Mouse (Mus musculus) MEL (cell line): ENCODE measurements at regions not wholly inside any gene's neighbourhood (a gene's known extent, or its start where the extent isn't known, plus 50 kb on each side); places are given as distances from the start of the nearest gene placed in this dataset.

Experiments
- BHLHE40 ChIP-seq: IDR thresholded peaks from 2 replicates; pipeline ENCODE4 v1.6.1; 2012; ENCODE audit warnings: low read depth, mild to moderate bottlenecking, inconsistent platforms, low read length, improper control_type of control experiment, borderline replicate concordance
- CTCF ChIP-seq, 3 experiments: IDR thresholded peaks in 2 of 3; conservative IDR thresholded peaks in 1 of 3; 2 replicates each; pipeline ENCODE4 v1.5.1; 2011 to 2012; ENCODE audit warnings: low read length in 3 of 3, low read depth in 2 of 3, mild to moderate bottlenecking in 2 of 3, improper control_type of control experiment in 1 of 3, inconsistent platforms in 1 of 3, mixed read lengths in 1 of 3, moderate library complexity in 1 of 3; ENCODE audit not compliant: control insufficient read depth in 1 of 3, insufficient read depth in 1 of 3, poor library complexity in 1 of 3, severe bottlenecking in 1 of 3
- E2F4 ChIP-seq: IDR thresholded peaks from 2 replicates; pipeline ENCODE4 v1.6.1; 2011; ENCODE audit warnings: low read depth, low read length, improper control_type of control experiment, borderline replicate concordance
- ELF1 ChIP-seq: IDR thresholded peaks from 2 replicates; pipeline ENCODE4 v1.6.1; 2014; ENCODE audit warnings: low read depth, mild to moderate bottlenecking, inconsistent platforms, low read length, improper control_type of control experiment, moderate library complexity
- EP300 ChIP-seq, 2 experiments: IDR thresholded peaks; 2 replicates each; pipeline ENCODE4 v1.6.1; 2011; ENCODE audit warnings: improper control_type of control experiment in 2 of 2, low read length in 2 of 2, low read depth in 1 of 2, mild to moderate bottlenecking in 1 of 2
- GATA1 ChIP-seq: IDR thresholded peaks from 2 replicates; pipeline ENCODE4 v1.6.1; 2011; ENCODE audit warnings: low read depth, low read length, improper control_type of control experiment
- MAX ChIP-seq: IDR thresholded peaks from 2 replicates; pipeline ENCODE4 v1.6.1; 2011; ENCODE audit warnings: low read length, improper control_type of control experiment
- POLR2A ChIP-seq, 2 experiments: IDR thresholded peaks; 2 replicates each; pipeline ENCODE4 v1.6.1; 2011 to 2012; ENCODE audit warnings: low read length in 2 of 2, mild to moderate bottlenecking in 2 of 2, control low read depth in 1 of 2, improper control_type of control experiment in 1 of 2, low read depth in 1 of 2, moderate library complexity in 1 of 2; ENCODE audit not compliant: control insufficient read depth in 1 of 2, insufficient read depth in 1 of 2, poor library complexity in 1 of 2
- RAD21 ChIP-seq: IDR thresholded peaks from 2 replicates; pipeline ENCODE4 v1.6.1; 2011; ENCODE audit warnings: mild to moderate bottlenecking, low read depth, low read length, improper control_type of control experiment
- RCOR1 ChIP-seq: IDR thresholded peaks from 2 replicates; pipeline ENCODE4 v1.6.1; 2012; ENCODE audit warnings: low read depth, mild to moderate bottlenecking, inconsistent platforms, low read length, improper control_type of control experiment
- TAL1 ChIP-seq: IDR thresholded peaks from 2 replicates; pipeline ENCODE4 v1.6.1; 2012; ENCODE audit warnings: mild to moderate bottlenecking, inconsistent platforms, low read length, moderate library complexity, mixed read lengths
- USF1 ChIP-seq: IDR thresholded peaks from 2 replicates; pipeline ENCODE4 v1.6.1; 2014; ENCODE audit warnings: low read depth, mild to moderate bottlenecking, inconsistent platforms, low read length, improper control_type of control experiment, moderate library complexity
- USF2 ChIP-seq, 2 experiments: IDR thresholded peaks; 2 replicates each; pipeline ENCODE4 v1.6.1; 2011 to 2012; ENCODE audit warnings: improper control_type of control experiment in 2 of 2, low read length in 2 of 2, borderline replicate concordance in 1 of 2, inconsistent platforms in 1 of 2, low read depth in 1 of 2, mild to moderate bottlenecking in 1 of 2; ENCODE audit not compliant: insufficient read depth in 1 of 2
- ZNF384 ChIP-seq: IDR thresholded peaks from 2 replicates; pipeline ENCODE4 v1.6.1; 2012; ENCODE audit warnings: low read depth, mild to moderate bottlenecking, inconsistent platforms, low read length, improper control_type of control experiment

- no peak for TF ChIP-seq MAX
- TF ChIP-seq RCOR1, result no peak
- no peak for TF ChIP-seq BHLHE40
- no peak for TF ChIP-seq CTCF (IDR thresholded peaks at IDR 0.05 in 2 of 3, conservative IDR thresholded peaks at IDR 0.05 in 1 of 3; ENCODE audit: control insufficient read depth in 1 of 3, insufficient read depth in 1 of 3, low read depth in 2 of 3, low read length in 3 of 3, poor library complexity in 1 of 3, severe bottlenecking in 1 of 3)
- TF ChIP-seq TAL1, result no peak
- TF ChIP-seq POLR2A (IDR thresholded peaks at IDR 0.05; ENCODE audit: control insufficient read depth in 1 of 2, insufficient read depth in 1 of 2, low read depth in 1 of 2, low read length in 2 of 2, poor library complexity in 1 of 2), result no peak
- TF ChIP-seq EP300 (IDR thresholded peaks at IDR 0.05; ENCODE audit: low read depth in 1 of 2, low read length in 2 of 2), result no peak
- TF ChIP-seq E2F4, result no peak
- no peak for TF ChIP-seq USF2 (IDR thresholded peaks at IDR 0.05; ENCODE audit: borderline replicate concordance in 1 of 2, insufficient read depth in 1 of 2, low read depth in 1 of 2, low read length in 2 of 2)
- TF ChIP-seq RAD21, result no peak
- TF ChIP-seq ZNF384, result no peak
- no peak for TF ChIP-seq USF1
- no peak for TF ChIP-seq GATA1
- TF ChIP-seq ELF1, result no peak
Measured at GRCm38 (mm10) chr15:85672931-85673330, 61.9 kb upstream of the Ppara start.
